Mouse (Mus musculus) mouse trophoblast stem cell (cell line): ENCODE measurements around the gene Fam171a1.
"Not testable (repeated sequence)": the region's sequence is repeated elsewhere in the genome, so short reads cannot be mapped to it uniquely, and the experiment has no call there.

Source experiments
- in situ Hi-C, 2 experiments: fragments of 300-500 bp; cut with MseI, MboI; formaldehyde crosslinking; loops; 2 replicates in 1 of 2; 3 replicates in 1 of 2; pipeline ENCODE4 v1.15.1; 2025

Fam171a1 gene

GRCm38 (mm10) chr2:3113866-3114265, at the start of gene Fam171a1:
TSS of gene Fam171a1 (plus strand) at chr2:3114224.
- in situ Hi-C loops = no loop called here

GRCm38 (mm10) chr2:3069140-3069539, 44.9 kb upstream of the Fam171a1 start:
- in situ Hi-C loops = no loop called here

GRCm38 (mm10) chr2:3088361-3088760, 25.7 kb upstream of the Fam171a1 start:
- in situ Hi-C loops = not testable (repeated sequence)

- in situ Hi-C loops = no loop called here
Observed at GRCm38 (mm10) chr2:3089274-3089673, 24.8 kb upstream of the Fam171a1 start.

- in situ Hi-C loops = no loop called here
Observed at GRCm38 (mm10) chr2:3096101-3096500, 17.9 kb upstream of the Fam171a1 start.

- in situ Hi-C loops = no loop called here
Observed at GRCm38 (mm10) chr2:3099971-3100370, 14.1 kb upstream of the Fam171a1 start.

GRCm38 (mm10) chr2:3101292-3101957, 12.6 kb upstream of the Fam171a1 start:
- in situ Hi-C loops = no loop called here

- in situ Hi-C loops = no loop called here
Observed at GRCm38 (mm10) chr2:3102360-3102759, 11.7 kb upstream of the Fam171a1 start.

GRCm38 (mm10) chr2:3107471-3107870, 6.6 kb upstream of the Fam171a1 start:
- in situ Hi-C loops = no loop called here

- in situ Hi-C loops = no loop called here
Observed at GRCm38 (mm10) chr2:3108431-3108830, 5.6 kb upstream of the Fam171a1 start.

- in situ Hi-C loops = no loop called here
Observed at GRCm38 (mm10) chr2:3108834-3109233, 5.2 kb upstream of the Fam171a1 start.

- in situ Hi-C loops = no loop called here
Observed at GRCm38 (mm10) chr2:3117855-3118202, 3.8 kb downstream of the Fam171a1 start.

GRCm38 (mm10) chr2:3118203-3118941, 4.3 kb downstream of the Fam171a1 start:
- in situ Hi-C loops = no loop called here

GRCm38 (mm10) chr2:3118969-3119368, 4.9 kb downstream of the Fam171a1 start:
- in situ Hi-C loops = no loop called here

- in situ Hi-C loops = no loop called here
Observed at GRCm38 (mm10) chr2:3119371-3119935, 5.4 kb downstream of the Fam171a1 start.

GRCm38 (mm10) chr2:3122571-3122970, 8.5 kb downstream of the Fam171a1 start:
- in situ Hi-C loops = no loop called here

GRCm38 (mm10) chr2:3127256-3127883, 13.3 kb downstream of the Fam171a1 start:
- in situ Hi-C loops = no loop called here

- in situ Hi-C loops = no loop called here
Observed at GRCm38 (mm10) chr2:3128344-3128871, 14.4 kb downstream of the Fam171a1 start.

- in situ Hi-C loops = no loop called here
Observed at GRCm38 (mm10) chr2:3128910-3129309, 14.9 kb downstream of the Fam171a1 start.

GRCm38 (mm10) chr2:3132473-3132872, 18.4 kb downstream of the Fam171a1 start:
- in situ Hi-C loops = no loop called here

- in situ Hi-C loops = no loop called here
Observed at GRCm38 (mm10) chr2:3134580-3135296, 20.7 kb downstream of the Fam171a1 start.

GRCm38 (mm10) chr2:3135297-3135684, 21.3 kb downstream of the Fam171a1 start:
- in situ Hi-C loops = no loop called here
